Mouse (Mus musculus): ENCODE measurements at regions not wholly inside any gene's neighbourhood (a gene's known extent, or its start where the extent isn't known, plus 50 kb on each side); places are given as distances from the start of the nearest gene placed in this dataset.

DNA sequence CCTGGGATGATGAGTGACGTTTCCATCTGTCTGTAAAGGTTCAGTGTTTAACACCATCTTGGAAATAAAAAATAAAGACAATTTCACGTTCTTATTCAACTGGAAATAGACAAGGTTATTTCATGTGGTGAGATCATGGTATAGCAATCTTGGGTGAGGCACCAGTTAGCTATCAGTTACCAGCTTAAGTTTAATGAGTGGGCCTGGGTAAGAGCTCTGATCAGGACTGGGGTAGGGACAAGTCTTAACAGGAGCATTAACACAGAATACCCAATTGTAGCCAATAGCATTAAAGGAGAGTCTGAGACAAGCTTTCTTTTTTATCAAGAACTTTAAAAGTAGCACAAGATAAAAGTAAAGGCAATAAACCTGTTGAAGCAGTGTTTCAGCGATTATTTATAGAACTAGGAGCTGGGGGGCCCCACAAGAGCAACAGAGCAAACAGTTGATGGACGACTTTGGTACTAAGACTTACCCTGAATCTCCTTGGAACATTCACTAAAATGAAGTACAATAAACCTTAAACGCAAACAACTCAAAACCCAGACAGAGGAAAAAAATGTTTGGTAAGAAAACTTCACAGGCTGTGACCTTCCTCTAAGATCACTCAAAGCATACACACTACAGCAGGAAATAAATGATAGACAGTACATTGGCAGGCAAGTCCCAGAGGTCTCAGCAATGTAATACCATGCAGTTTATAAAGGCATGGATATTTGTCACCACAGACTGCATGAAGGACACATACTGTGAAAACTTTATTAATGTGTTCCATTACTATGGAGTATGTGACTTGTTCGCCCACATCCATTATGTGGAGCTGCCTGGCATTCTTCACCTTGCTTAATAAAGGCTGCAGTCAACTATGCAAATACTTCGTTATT lies 202.9 kb upstream of the Tmeff2 start:
- TF ChIP-seq CHD1 (IDR thresholded peaks at IDR 0.05; ENCODE audit: low read depth, low read length), result no peak
- no peak for TF ChIP-seq E2F4 (IDR thresholded peaks at IDR 0.05; ENCODE audit: insufficient replicate concordance, low read depth, low read length)
- TF ChIP-seq CTCF (conservative IDR thresholded peaks at IDR 0.05 in 1 of 2, IDR thresholded peaks at IDR 0.05 in 1 of 2; ENCODE audit: low read depth in 2 of 2, low read length in 2 of 2), result no peak
- TF ChIP-seq POLR2A (IDR thresholded peaks at IDR 0.05; ENCODE audit: low read depth, low read length), result no peak
- TF ChIP-seq EP300 (IDR thresholded peaks at IDR 0.05; ENCODE audit: low read length), result no peak
- no peak for TF ChIP-seq SIN3A (IDR thresholded peaks at IDR 0.05; ENCODE audit: low read length)
- no peak for TF ChIP-seq HCFC1 (IDR thresholded peaks at IDR 0.05; ENCODE audit: low read depth, low read length)
- TF ChIP-seq SMC3 (IDR thresholded peaks at IDR 0.05; ENCODE audit: low read depth, low read length), result no peak
- TF ChIP-seq MAX (IDR thresholded peaks at IDR 0.05; ENCODE audit: low read length), result no peak

Measured in CH12.LX (cell line).